Mouse (Mus musculus): ENCODE results near the gene Dcpp2.
"Not testable (repeated sequence)": the region's sequence is repeated elsewhere in the genome, so short reads cannot be mapped to it uniquely, and the experiment has no call there.

DNA sequence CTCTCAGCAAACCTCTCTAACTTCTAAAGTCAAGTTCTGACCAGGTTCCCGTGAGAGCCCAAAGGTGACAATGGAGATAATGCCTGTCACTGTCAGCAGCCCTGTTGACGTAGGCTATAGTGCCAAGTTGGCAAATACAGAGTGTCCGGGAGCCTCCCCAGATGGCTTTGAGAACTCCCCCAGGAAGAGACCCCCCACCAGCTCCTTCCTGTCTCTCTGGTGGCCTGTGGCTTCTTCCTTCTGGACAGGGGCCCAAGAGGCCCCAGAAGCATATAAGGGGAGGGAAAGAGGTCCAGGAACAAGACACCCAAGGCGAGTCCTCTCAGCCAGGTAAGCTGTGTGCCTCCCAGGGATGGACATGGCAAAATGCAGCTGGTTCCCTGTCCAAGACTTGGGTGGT, 36.5 kb downstream of the Dcpp2 start, which contains the start of gene Dcpp3:
- TF ChIP-seq POLR2A (IDR thresholded peaks at IDR 0.05; ENCODE audit: borderline replicate concordance, extremely low read depth, low read depth, low read length); CTCF (IDR thresholded peaks at IDR 0.05; ENCODE audit: insufficient read depth, low read length): not testable (repeated sequence)
